Mouse (Mus musculus) MEL (cell line): ENCODE measurements at regions not wholly inside any gene's neighbourhood (a gene's known extent, or its start where the extent isn't known, plus 50 kb on each side); places are given as distances from the start of the nearest gene placed in this dataset.
A peak's percentile ranks its signal among the peaks of the same experiment; 100 is the strongest.

Source experiments
- CHD2 ChIP-seq: IDR thresholded peaks from 2 replicates; pipeline ENCODE4 v1.6.1; 2011; ENCODE audit warnings: low read length, improper control_type of control experiment
- CTCF ChIP-seq, 3 experiments: IDR thresholded peaks in 2 of 3; conservative IDR thresholded peaks in 1 of 3; 2 replicates each; pipeline ENCODE4 v1.5.1; 2011 to 2012; ENCODE audit warnings: low read length in 3 of 3, low read depth in 2 of 3, mild to moderate bottlenecking in 2 of 3, improper control_type of control experiment in 1 of 3, inconsistent platforms in 1 of 3, mixed read lengths in 1 of 3, moderate library complexity in 1 of 3; ENCODE audit not compliant: control insufficient read depth in 1 of 3, insufficient read depth in 1 of 3, poor library complexity in 1 of 3, severe bottlenecking in 1 of 3
- ELF1 ChIP-seq: IDR thresholded peaks from 2 replicates; pipeline ENCODE4 v1.6.1; 2014; ENCODE audit warnings: low read depth, mild to moderate bottlenecking, inconsistent platforms, low read length, improper control_type of control experiment, moderate library complexity
- EP300 ChIP-seq, 2 experiments: IDR thresholded peaks; 2 replicates each; pipeline ENCODE4 v1.6.1; 2011; ENCODE audit warnings: improper control_type of control experiment in 2 of 2, low read length in 2 of 2, low read depth in 1 of 2, mild to moderate bottlenecking in 1 of 2
- HCFC1 ChIP-seq: IDR thresholded peaks from 2 replicates; pipeline ENCODE4 v1.6.1; 2012; ENCODE audit warnings: low read depth, mild to moderate bottlenecking, inconsistent platforms, low read length, improper control_type of control experiment, moderate library complexity
- KAT2A ChIP-seq: conservative IDR thresholded peaks from 2 replicates; pipeline ENCODE4 v1.6.1; 2012; ENCODE audit warnings: low read depth, low read length, improper control_type of control experiment, inconsistent platforms
- MAFK ChIP-seq: IDR thresholded peaks from 2 replicates; pipeline ENCODE4 v1.6.1; 2011; ENCODE audit warnings: low read depth, mild to moderate bottlenecking, low read length, improper control_type of control experiment, borderline replicate concordance
- MAX ChIP-seq: IDR thresholded peaks from 2 replicates; pipeline ENCODE4 v1.6.1; 2011; ENCODE audit warnings: low read length, improper control_type of control experiment
- POLR2A ChIP-seq, 2 experiments: IDR thresholded peaks; 2 replicates each; pipeline ENCODE4 v1.6.1; 2011 to 2012; ENCODE audit warnings: low read length in 2 of 2, mild to moderate bottlenecking in 2 of 2, control low read depth in 1 of 2, improper control_type of control experiment in 1 of 2, low read depth in 1 of 2, moderate library complexity in 1 of 2; ENCODE audit not compliant: control insufficient read depth in 1 of 2, insufficient read depth in 1 of 2, poor library complexity in 1 of 2
- USF1 ChIP-seq: IDR thresholded peaks from 2 replicates; pipeline ENCODE4 v1.6.1; 2014; ENCODE audit warnings: low read depth, mild to moderate bottlenecking, inconsistent platforms, low read length, improper control_type of control experiment, moderate library complexity
- USF2 ChIP-seq, 2 experiments: IDR thresholded peaks; 2 replicates each; pipeline ENCODE4 v1.6.1; 2011 to 2012; ENCODE audit warnings: improper control_type of control experiment in 2 of 2, low read length in 2 of 2, borderline replicate concordance in 1 of 2, inconsistent platforms in 1 of 2, low read depth in 1 of 2, mild to moderate bottlenecking in 1 of 2; ENCODE audit not compliant: insufficient read depth in 1 of 2
- ZKSCAN1 ChIP-seq: IDR thresholded peaks from 2 replicates; pipeline ENCODE4 v1.6.1; 2012; ENCODE audit warnings: low read depth, mild to moderate bottlenecking, inconsistent platforms, low read length, improper control_type of control experiment, moderate library complexity
- ZNF384 ChIP-seq: IDR thresholded peaks from 2 replicates; pipeline ENCODE4 v1.6.1; 2012; ENCODE audit warnings: low read depth, mild to moderate bottlenecking, inconsistent platforms, low read length, improper control_type of control experiment

GRCm38 (mm10) chr4:89362650-89363049 is 51.8 kb upstream of the Cdkn2b start:
- TF ChIP-seq USF2 (IDR thresholded peaks at IDR 0.05; ENCODE audit: borderline replicate concordance in 1 of 2, insufficient read depth in 1 of 2, low read depth in 1 of 2, low read length in 2 of 2) = peak; percentile 22 to 71; a peak in 2 of 4 replicates
- peak; percentile 85 for TF ChIP-seq MAX
- no peak for TF ChIP-seq ZKSCAN1
- TF ChIP-seq CTCF (IDR thresholded peaks at IDR 0.05 in 2 of 3, conservative IDR thresholded peaks at IDR 0.05 in 1 of 3; ENCODE audit: control insufficient read depth in 1 of 3, insufficient read depth in 1 of 3, low read depth in 2 of 3, low read length in 3 of 3, poor library complexity in 1 of 3, severe bottlenecking in 1 of 3) = no peak
- TF ChIP-seq ELF1 = no peak
- TF ChIP-seq USF1 = peak; percentile 93
- peak; percentile 30 to 80; a peak in 2 of 4 replicates for TF ChIP-seq EP300 (IDR thresholded peaks at IDR 0.05; ENCODE audit: low read depth in 1 of 2, low read length in 2 of 2)
- no peak for TF ChIP-seq HCFC1
- no peak for TF ChIP-seq KAT2A
- no peak for TF ChIP-seq POLR2A (IDR thresholded peaks at IDR 0.05; ENCODE audit: control insufficient read depth in 1 of 2, insufficient read depth in 1 of 2, low read depth in 1 of 2, low read length in 2 of 2, poor library complexity in 1 of 2)
- no peak for TF ChIP-seq CHD2
- TF ChIP-seq MAFK = no peak
- TF ChIP-seq ZNF384 = no peak
